Mouse (Mus musculus) cortical plate, adult 2 months (tissue): Measurements from ENCODE around the gene Nfyc.

Experiments
- CTCF ChIP-seq: fragments of 200-500 bp; IDR thresholded peaks from 2 replicates; pipeline ENCODE4 v1.5.1; 2011; ENCODE audit warnings: mild to moderate bottlenecking, control low read depth, low read length; ENCODE audit not compliant: insufficient read depth; ENCODE audit errors: extremely low read depth
- POLR2A ChIP-seq: fragments of 200-500 bp; IDR thresholded peaks from 2 replicates; pipeline ENCODE4 v1.6.1; 2011; ENCODE audit warnings: mild to moderate bottlenecking, low read length, control low read depth; ENCODE audit not compliant: insufficient read depth; ENCODE audit errors: extremely low read depth

GRCm38 (mm10) chr4:120831472-120831871 is at the start of gene Nfyc:
- no peak for TF ChIP-seq POLR2A
- no peak for TF ChIP-seq CTCF
